Mouse (Mus musculus): ENCODE results near the gene Tas1r3. TPM values are rescaled to one million over a fixed set of nuclear protein-coding genes. Genes with fewer than 3 reads are reported as not detected.

Gene Tas1r3
- total and polyA plus RNA-seq, 2 experiments: 0.35 to 0.37 TPM

GRCm38 (mm10) chr4:155892017-155892416 is 28.9 kb upstream of the Tas1r3 start:
- TF ChIP-seq CTCF (IDR thresholded peaks at IDR 0.05; ENCODE audit: low read depth, low read length) (no peak; the same call in 1 of the 2 replicates), POLR2A (IDR thresholded peaks at IDR 0.05; ENCODE audit: extremely low read depth, insufficient read depth, low read length) (0 out of 2 replicates have a peak, but pooled peaks have one; percentile 38)
- under 1% methylated on average over 52 of the region's 56 CpGs for WGBS
- Histone ChIP-seq H3K9ac (ENCODE audit: low read depth, low read length) (peak overlapping the region; percentile 90), H3K27me3 (ENCODE audit: control insufficient read depth, insufficient read depth, low read length) (no peaks in the 10 kb centered on the region), H3K79me2 (ENCODE audit: control insufficient read depth, insufficient read depth, low read length) (peaks cover 8% of the 10 kb centered on the region; the same call in 1 of the 2 replicates), H3K27ac (replicated peaks; ENCODE audit: insufficient read depth, low read depth, low read length) (peak overlapping the region; percentile 97), H3K4me1 (ENCODE audit: control insufficient read depth, insufficient read depth, low read length) (peaks cover 3% of the 10 kb centered on the region; the same call in 1 of the 2 replicates), H3K36me3 (ENCODE audit: control insufficient read depth, insufficient read depth, low read length) (peaks cover 3% of the 10 kb centered on the region; the same call in 1 of the 2 replicates), H3K4me3 (ENCODE audit: insufficient read depth, low read depth, low read length) (peak overlapping the region; percentile 87)
- peak; percentile 58 for DNase-seq (ENCODE audit: extremely low read depth, low read depth, low spot score)

GRCm38 (mm10) chr4:155891551-155892001 is 28.4 kb upstream of the Tas1r3 start, which contains the start of the genes Pusl1 and Acap3:
Pusl1 (minus strand) TSS chr4:155891781.
Acap3 (plus strand) TSS chr4:155891822.
- peaks cover 3% of the 10 kb centered on the region; the same call in 1 of the 2 replicates for H3K4me1 ChIP-seq (ENCODE audit: control insufficient read depth, insufficient read depth, low read length)
- WGBS: under 1% methylated on average over 52 of the region's 52 CpGs
- H3K79me2 ChIP-seq (ENCODE audit: control insufficient read depth, insufficient read depth, low read length): peaks cover 8% of the 10 kb centered on the region; the same call in 1 of the 2 replicates
- H3K9ac ChIP-seq (ENCODE audit: low read depth, low read length): peak within 1 kb of the TSS; percentile 90
- peak within 1 kb of the TSS; percentile 87 for H3K4me3 ChIP-seq (ENCODE audit: insufficient read depth, low read depth, low read length)
- peaks cover 8% of the 10 kb centered on the region; the same call in 1 of the 2 replicates for H3K36me3 ChIP-seq (ENCODE audit: control insufficient read depth, insufficient read depth, low read length)
- H3K27ac ChIP-seq (replicated peaks; ENCODE audit: insufficient read depth, low read depth, low read length): peak within 1 kb of the TSS; percentile 97
- DNase-seq (ENCODE audit: extremely low read depth, low read depth, low spot score): peak; percentile 76
- H3K27me3 ChIP-seq (ENCODE audit: control insufficient read depth, insufficient read depth, low read length): no peaks in the 10 kb centered on the region
- no peak for TF ChIP-seq CTCF (IDR thresholded peaks at IDR 0.05; ENCODE audit: low read depth, low read length)
- no peak for TF ChIP-seq POLR2A (IDR thresholded peaks at IDR 0.05; ENCODE audit: extremely low read depth, insufficient read depth, low read length)

GRCm38 (mm10) chr4:155891011-155891471 is 27.9 kb upstream of the Tas1r3 start:
- Histone ChIP-seq H3K27ac (replicated peaks; ENCODE audit: insufficient read depth, low read depth, low read length) (peak overlapping the region; percentile 30; the same call in 1 of the 2 replicates), H3K36me3 (ENCODE audit: control insufficient read depth, insufficient read depth, low read length) (peaks cover 8% of the 10 kb centered on the region; the same call in 1 of the 2 replicates), H3K79me2 (ENCODE audit: control insufficient read depth, insufficient read depth, low read length) (peaks cover 8% of the 10 kb centered on the region; the same call in 1 of the 2 replicates), H3K9ac (ENCODE audit: low read depth, low read length) (peak overlapping the region; percentile 79), H3K4me1 (ENCODE audit: control insufficient read depth, insufficient read depth, low read length) (peaks cover 3% of the 10 kb centered on the region; the same call in 1 of the 2 replicates), H3K27me3 (ENCODE audit: control insufficient read depth, insufficient read depth, low read length) (no peaks in the 10 kb centered on the region), H3K4me3 (ENCODE audit: insufficient read depth, low read depth, low read length) (peak overlapping the region; percentile 87)
- peak; percentile 41 for DNase-seq (ENCODE audit: extremely low read depth, low read depth, low spot score)
- under 1% methylated on average over 34 of the region's 34 CpGs for WGBS
- no peak for TF ChIP-seq CTCF (IDR thresholded peaks at IDR 0.05; ENCODE audit: low read depth, low read length)
- TF ChIP-seq POLR2A (IDR thresholded peaks at IDR 0.05; ENCODE audit: extremely low read depth, insufficient read depth, low read length): no peak

GRCm38 (mm10) chr4:155889316-155889715 is 26.2 kb upstream of the Tas1r3 start:
- TF ChIP-seq CTCF (IDR thresholded peaks at IDR 0.05; ENCODE audit: low read depth, low read length) (no peak), POLR2A (IDR thresholded peaks at IDR 0.05; ENCODE audit: extremely low read depth, insufficient read depth, low read length) (no peak)
- Histone ChIP-seq H3K4me3 (ENCODE audit: insufficient read depth, low read depth, low read length) (no peak overlapping the region), H3K27ac (replicated peaks; ENCODE audit: insufficient read depth, low read depth, low read length) (no peak overlapping the region), H3K79me2 (ENCODE audit: control insufficient read depth, insufficient read depth, low read length) (peaks cover 4% of the 10 kb centered on the region; the same call in 1 of the 2 replicates), H3K9ac (ENCODE audit: low read depth, low read length) (no peak overlapping the region), H3K4me1 (ENCODE audit: control insufficient read depth, insufficient read depth, low read length) (peaks cover 3% of the 10 kb centered on the region; the same call in 1 of the 2 replicates), H3K36me3 (ENCODE audit: control insufficient read depth, insufficient read depth, low read length) (peaks cover 14% of the 10 kb centered on the region; the same call in 1 of the 2 replicates), H3K27me3 (ENCODE audit: control insufficient read depth, insufficient read depth, low read length) (no peaks in the 10 kb centered on the region)
- 95% methylated on average over 5 of the region's 5 CpGs for WGBS
- DNase-seq (ENCODE audit: extremely low read depth, low read depth, low spot score): no peak

- no peak overlapping the region for H3K4me3 ChIP-seq (ENCODE audit: insufficient read depth, low read depth, low read length)
- TF ChIP-seq POLR2A (IDR thresholded peaks at IDR 0.05; ENCODE audit: extremely low read depth, insufficient read depth, low read length) (no peak), CTCF (IDR thresholded peaks at IDR 0.05; ENCODE audit: low read depth, low read length) (no peak)
- no peaks in the 10 kb centered on the region for H3K27me3 ChIP-seq (ENCODE audit: control insufficient read depth, insufficient read depth, low read length)
- no peak for DNase-seq (ENCODE audit: extremely low read depth, low read depth, low spot score)
- H3K27ac ChIP-seq (replicated peaks; ENCODE audit: insufficient read depth, low read depth, low read length): no peak overlapping the region
- peaks cover 3% of the 10 kb centered on the region; the same call in 1 of the 2 replicates for H3K79me2 ChIP-seq (ENCODE audit: control insufficient read depth, insufficient read depth, low read length)
- peaks cover 14% of the 10 kb centered on the region; the same call in 1 of the 2 replicates for H3K36me3 ChIP-seq (ENCODE audit: control insufficient read depth, insufficient read depth, low read length)
- peaks cover under 1% of the 10 kb centered on the region; the same call in 1 of the 2 replicates for H3K4me1 ChIP-seq (ENCODE audit: control insufficient read depth, insufficient read depth, low read length)
- H3K9ac ChIP-seq (ENCODE audit: low read depth, low read length): no peak overlapping the region
- WGBS: 96% methylated on average over 9 of the region's 9 CpGs
Observed at GRCm38 (mm10) chr4:155888181-155888580, 25.0 kb upstream of the Tas1r3 start.
